Mouse (Mus musculus) kidney, postnatal 4 days (tissue): ENCODE results near the gene Myl12a.
"Not testable (repeated sequence)": the region's sequence is repeated elsewhere in the genome, so short reads cannot be mapped to it uniquely, and the experiment has no call there.

Experiments used
- DNase-seq, 2 experiments: peaks; one replicate each; pipeline ENCODE4 v3.0.0; 2021; ENCODE audit warnings: mixed read lengths in 2 of 2

Myl12a gene

DNA sequence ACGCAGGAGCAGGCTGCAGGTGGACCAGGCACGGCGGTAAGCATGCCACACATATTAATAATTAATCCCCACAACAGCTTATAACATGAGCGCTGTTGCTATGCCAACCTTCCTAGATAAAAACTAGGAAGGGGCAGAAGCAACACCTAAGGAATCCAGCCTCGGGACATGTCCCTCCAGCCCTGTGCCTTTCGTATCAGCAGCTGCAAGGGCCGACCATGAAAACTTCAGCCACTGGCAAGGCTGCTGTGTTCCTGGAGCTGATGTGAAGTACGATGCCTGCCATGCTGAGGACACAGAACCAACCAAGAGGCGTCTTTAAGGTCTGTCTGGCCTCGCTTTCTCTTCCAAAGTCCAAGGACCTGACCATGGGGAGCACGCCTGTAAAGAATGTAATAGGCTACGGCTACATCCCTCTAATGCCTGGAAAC lies 14.3 kb downstream of the Myl12a start:
- DNase-seq: peak in 1 of 2 experiments; percentile 54

DNA sequence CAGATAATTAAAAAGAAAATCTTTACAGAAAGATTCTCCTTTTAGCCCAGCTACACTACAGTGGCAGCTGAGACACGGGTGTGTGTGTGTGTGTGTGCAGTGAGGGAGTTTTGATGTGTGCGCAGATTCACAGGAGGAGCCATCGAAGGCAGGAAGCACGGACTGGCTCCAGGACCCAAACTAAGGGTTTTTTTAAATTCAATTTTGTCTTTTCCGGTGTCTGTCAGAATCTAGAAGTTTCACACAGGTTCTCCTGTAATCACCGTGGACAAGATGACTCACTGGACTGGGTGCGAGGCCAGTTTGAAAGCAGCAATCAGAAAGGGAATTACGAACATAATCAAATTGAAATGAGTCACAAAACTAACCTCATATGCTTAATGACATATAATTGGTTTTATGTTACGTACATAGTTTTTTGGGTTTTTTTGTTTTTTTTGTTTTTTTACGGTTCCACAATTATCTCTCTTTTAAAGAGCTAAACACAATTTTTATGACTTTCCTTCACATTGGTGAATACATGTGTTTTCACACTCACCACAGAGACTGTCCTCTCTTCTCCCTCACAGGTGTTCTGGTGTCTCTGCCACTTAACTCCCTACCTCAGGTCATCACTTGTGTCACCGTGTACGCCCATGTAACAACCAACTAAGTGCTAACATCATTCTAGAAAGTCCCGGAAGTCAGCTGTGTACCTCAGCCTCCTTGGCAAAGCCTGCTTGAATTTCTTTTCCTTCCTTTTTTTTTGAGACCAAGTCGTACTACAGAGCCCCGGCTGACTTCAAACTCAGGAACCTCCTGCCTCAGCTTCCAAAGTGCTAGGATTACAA lies 15.6 kb downstream of the Myl12a start:
- no peak for DNase-seq

DNA sequence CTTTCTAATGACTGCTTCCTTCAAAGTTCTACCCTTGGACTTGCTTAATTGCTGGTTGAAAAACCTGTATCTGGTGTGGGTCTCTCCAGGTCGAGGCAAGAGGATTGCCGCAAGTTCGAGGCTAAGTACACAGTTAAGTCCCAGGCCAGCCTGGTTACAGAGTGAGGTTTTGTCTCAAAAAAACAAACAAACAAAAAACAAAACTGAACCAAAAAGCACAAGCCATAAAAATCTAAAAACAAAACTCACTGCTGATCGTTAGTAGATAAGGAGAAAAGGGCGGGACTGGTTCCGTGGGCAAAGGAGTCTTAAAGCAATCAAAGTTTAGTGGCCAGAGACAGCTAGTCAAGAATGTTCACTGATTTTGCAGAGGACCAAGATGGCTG lies 16.3 kb downstream of the Myl12a start:
- DNase-seq: no peak

DNA sequence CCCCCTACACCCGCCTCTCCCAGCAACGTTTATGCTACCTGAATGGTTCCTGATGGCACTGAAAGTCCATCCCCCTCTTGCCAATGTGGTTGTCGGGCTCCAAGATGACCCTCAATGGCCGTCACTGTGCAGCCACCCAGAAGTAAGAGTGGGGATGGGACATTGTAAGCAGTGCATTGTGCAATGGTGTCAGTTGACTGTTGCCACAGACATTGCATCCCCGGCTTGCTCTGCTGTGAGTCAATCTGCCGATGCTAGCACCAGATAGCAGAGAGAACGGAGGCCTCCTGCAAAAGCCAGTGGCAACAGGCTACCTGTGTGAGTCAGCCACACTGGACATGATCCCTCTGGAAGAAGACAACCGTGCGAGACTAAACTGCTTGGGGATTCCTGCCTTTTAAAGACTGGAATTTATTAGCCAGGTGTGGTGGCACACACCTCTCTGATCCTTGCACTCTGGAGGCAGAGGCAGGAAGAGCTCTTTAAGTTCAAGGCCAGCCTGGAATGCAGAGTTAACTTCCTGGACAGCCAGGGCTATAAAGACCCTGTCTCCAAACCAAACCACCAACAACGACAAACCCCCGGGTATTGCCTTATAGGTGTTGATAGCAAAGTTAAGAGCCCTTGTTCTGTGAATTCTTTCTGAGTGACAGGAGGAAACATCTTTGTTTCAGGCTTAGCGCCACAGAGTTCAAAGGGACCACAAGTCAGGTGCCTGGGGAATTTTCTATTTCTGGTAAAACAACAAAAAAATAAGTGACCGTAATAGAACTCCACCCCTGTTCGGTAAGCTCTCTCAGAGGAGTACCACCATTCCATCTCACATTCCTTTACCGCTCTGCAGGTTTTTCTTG lies 16.9 kb downstream of the Myl12a start:
- no peak for DNase-seq

DNA sequence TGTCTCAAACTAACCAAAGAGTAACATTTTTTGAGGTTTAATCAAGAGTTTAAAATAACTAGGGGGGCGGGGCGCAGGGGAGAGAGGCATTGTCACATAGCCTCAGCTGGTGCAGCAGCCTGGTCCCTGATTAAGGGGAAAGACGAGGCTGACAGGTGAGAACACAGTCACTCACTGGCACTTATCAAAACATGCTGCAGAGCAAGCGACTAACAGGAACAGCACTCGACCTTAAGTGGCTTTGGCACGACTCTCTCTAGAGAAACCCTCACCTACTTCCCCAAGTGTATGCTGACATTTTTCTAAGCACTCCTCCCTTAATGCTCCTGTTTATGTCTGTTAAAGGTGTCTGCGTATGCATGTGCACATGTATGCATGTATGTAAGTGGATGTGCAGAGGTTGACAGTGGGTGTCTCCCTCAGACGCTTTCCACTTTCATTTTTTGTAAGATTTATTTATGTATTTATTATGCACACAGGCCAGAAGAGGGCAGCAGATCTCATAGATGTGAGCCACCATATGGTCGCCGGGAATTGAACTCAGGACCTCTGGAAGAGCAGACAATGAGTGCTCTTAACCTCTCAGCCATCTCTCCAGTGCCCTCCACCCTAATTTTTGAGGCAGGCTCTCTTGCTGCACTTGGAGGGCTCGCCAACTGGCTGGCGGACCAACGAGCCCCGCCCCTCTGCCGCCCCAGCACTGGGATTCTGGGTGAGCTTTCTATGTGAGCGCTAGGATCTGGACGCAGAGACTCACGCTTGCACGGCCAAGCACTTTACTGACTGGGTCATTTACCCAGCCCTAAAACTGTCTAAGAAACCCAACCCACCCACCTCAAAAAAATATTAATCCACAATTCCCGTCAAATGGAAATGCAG lies 23.1 kb downstream of the Myl12a start:
- no peak for DNase-seq

DNA sequence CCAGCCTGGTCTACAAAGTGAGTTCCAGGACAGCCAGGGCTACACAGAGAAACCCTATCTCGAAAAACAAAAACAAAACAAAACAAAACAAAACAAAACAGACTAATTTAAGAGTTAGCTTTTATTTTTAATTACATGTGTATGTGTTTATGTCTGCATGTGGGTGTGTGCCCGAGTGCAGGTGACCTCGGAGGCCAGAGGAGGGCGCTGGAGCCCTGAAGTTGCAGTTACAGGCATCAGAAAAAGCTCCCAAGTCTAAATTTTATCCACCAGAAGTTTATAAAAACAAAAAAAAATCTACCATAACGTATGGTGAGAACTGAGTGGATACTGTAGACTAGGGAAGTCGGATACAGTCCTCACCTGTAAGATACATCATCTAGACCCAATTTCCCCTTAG lies 24.9 kb downstream of the Myl12a start:
- peak in 1 of 2 experiments; percentile 38 for DNase-seq

DNA sequence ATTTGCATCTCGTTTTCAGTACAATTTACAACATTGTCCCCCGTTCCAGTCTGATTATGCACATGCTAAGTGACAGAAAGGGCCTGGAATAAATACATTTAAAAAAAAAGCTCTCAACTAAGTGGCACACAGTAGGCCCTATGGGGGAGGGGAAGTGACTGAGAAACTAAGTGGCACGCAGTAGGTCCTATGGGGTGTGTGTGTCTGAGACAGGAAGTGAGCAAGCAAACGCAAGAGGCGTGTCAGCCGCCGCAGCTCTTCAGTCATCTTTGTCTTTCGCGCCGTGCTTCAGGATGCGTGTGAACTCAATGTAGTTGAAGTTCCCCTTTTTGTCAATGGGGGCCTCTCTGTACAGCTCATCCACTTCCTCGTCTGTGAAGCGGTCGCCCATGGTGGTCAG lies 28.6 kb downstream of the Myl12a start:
- not testable (repeated sequence) for DNase-seq

DNA sequence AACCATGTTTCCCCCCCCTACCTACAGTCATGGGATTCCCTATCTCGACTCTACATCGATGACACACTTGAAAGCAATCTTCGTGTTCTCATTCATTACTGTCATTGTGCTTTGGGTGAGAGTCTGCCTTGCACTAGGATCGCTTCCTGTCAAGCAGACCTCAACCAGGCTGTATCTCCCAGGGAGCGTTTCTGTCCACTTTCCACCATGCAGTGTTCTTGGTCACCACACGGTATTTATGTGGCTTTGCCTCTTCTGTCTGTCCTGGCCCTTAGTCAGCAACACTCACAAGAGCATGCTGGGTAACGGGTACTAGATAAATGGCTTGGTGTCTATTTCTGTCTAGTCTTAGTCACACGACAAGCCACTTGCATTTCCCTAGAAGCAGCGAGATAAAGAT lies 29.3 kb downstream of the Myl12a start:
- no peak for DNase-seq

DNA sequence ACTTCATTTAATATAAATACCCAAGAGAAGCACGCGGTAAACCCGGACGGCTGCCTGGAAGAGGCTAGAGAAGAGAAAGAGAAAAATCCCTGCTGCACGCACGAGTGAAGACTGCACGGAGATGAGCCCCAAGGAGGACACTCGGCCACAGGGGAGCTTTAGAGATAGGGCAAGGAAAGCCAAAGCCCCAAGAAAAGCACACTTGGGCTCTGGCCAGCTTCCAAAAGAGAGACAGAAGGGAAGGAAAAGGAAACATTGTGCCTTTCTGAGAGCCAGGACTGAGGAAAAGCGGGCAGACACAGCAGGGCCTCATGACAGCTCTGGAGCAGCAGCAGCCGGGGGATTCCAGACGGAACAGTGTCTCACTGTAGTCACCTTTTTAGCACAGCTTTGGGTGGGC lies 31.5 kb downstream of the Myl12a start:
- DNase-seq: no peak

DNA sequence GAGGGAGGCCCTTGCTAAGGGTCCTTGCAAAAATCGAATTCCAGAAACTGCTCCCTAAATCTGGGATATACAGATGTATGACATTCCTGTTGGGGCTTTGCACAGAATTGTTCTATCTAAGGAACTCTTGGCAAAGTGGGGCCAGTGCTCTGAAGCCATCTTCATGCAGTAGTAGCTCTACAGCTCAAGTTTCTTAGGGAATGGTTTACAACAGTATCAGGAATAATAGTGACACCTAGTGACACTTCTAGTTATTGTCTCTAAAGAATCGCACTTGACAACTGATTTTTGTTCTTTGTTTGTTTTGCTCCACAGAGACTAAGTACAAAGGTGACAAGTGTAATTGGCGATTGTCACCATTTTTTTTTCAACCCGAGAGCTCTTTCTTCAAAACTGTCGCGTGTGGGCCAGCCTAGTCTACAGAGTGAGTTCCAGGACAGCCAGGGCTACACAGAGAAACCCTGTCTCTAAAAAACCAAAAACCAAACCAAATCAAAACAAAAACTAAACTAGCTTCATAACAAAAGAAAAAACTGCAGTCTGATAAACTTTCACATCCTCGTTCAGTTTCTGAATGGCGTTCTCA lies 34.0 kb downstream of the Myl12a start:
- no peak for DNase-seq

DNA sequence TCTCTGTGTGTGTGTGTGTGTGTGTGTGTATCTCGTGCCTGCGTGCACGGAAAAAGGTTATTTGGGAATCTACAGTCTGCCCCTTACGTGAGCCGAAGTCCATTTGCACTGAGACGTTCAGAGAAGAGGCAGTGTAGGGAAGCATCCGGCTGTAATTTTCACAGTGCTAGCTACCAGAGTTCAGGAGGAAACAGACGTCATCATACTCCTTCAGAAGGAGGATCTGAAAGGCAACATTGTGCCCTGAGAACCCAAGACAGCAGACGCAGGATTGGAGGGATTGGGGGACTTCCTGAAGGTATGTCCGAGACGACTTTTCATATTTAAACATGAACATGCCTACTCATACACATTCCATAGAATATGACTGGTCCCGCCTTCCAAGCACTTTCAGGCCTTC lies 35.0 kb downstream of the Myl12a start:
- DNase-seq: no peak

DNA sequence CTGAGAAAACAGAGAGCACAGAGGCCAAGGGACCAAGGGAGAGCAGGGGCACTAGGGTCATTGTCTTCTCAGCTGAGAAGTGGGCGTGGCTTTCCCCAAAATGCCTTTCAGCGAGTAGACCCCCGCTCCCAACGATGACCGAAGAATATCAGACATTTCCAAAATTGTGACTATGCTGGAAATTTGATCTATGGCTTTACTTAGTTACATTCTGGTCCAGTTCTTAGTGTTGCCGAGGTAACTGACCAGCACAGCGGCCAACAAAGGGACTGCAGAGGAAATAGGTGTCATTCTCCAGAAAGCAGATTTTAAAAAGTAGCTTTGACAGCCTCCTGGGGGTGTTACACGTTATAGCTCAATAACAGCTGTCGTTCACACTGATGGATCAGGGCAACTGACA lies 35.5 kb downstream of the Myl12a start:
- no peak for DNase-seq

DNA sequence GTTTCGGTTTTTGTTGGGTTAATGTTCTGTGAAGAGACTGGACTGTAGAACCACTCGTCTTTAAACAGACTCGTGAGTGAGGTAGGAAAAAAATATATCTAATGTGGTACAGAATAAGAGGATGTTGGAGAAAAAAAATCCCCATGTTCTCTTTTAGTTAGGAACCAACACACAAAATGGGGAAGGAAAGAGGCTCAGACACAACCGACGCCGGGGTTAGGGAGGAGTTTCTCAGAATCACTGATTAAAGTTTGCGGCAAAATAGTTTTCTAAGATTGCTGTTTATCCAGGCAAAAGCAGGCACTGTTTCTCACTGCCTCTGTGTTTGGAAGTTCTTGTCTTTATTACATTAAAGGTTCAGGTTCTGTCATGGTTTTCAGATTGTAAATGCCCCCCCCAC lies 36.6 kb downstream of the Myl12a start:
- no peak for DNase-seq

DNA sequence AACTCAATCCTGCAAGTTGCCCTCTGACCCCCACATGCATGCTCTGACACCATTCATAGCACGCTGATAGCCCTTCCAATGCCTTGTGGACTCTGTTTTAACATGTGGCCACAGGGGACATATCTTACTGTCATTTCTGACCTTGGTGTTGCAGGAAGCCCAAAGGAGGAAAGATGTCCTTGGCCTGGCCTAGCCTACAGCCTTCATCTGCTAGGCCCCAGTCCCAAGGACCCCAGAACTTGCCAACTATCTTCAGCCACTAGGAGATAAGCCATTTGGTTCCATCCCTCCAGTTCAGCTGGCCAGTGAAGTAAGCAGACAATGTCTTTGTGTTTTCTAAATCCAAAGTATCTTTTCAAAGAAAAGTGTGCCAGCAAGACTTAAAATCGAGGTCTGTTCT lies 37.4 kb downstream of the Myl12a start:
- no peak for DNase-seq

DNA sequence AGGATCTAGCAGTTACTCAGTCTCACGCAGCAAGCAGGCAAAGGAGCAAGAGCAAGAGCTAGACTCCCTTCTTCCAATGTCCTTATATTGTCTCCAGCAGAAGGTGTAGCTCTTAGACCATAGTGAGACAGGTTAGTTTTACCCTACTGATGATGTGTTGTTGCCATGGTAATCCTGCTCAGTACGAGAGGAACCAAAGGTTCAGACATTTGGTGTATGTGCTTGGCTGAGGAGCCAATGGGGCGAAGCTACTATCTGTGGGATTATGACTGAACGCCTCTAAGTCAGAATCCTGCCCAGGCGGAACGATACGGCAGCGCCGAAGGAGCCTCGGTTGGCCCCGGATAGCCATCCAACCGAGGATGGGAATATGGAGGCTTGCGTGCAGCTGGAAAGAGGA lies 39.1 kb downstream of the Myl12a start:
- DNase-seq: peak; percentile 82 to 84

DNA sequence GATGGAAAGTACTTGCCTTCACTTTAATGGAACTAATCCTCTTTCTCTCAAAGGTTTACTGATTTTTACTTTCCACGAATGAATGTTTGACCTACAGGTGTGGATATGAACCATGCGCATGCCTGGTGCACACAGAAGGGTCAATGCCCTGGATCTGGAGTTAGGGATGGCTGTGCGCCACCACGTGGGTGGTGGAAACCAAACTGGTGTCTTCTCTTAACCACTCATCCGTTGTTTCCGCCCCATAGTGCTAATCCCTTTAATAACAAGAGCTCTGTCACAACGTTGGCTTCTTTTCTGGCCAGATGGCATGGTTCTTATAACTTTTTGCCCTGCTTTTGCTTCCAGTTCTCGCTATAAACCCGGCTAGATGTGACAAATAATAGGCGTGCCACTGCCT lies 51.4 kb downstream of the Myl12a start:
- no peak for DNase-seq

DNA sequence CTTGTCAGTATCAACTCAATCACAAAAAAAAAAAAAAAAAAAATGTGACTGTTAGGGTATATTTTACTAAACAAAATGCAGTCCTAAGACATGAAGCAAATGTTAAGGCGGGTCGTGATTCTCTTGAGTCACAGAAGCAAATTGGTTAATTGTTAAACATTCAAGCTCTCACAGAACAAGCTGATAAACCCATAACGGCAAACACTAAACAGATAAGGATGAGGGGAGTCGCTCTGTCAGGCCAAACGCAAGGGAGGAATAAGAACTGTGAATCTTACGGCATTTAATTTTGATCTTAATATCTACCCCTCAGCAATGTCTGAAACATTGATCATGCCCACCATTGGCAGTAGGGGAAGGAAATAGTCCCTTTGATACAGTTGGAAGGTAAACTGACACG lies 53.5 kb downstream of the Myl12a start:
- no peak for DNase-seq

DNA sequence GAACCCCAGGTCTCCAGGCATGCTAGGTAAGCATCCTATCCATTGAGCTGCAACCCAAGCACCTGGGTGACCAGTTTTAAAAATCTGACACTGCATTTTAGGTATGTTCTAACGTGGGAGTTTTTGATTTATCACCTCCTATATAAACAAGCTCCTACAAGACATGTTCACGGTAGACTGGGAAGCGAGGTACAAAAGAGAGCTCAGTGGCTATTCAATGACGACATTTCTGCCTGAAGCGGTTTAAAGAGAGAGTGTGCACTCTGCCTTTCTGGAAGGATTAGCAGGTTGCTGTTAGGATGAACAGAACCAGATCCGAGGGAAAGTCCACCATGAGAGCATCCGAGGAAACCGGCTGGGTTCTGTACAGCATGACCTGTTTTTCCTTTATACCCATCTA lies 54.0 kb downstream of the Myl12a start:
- no peak for DNase-seq

DNA sequence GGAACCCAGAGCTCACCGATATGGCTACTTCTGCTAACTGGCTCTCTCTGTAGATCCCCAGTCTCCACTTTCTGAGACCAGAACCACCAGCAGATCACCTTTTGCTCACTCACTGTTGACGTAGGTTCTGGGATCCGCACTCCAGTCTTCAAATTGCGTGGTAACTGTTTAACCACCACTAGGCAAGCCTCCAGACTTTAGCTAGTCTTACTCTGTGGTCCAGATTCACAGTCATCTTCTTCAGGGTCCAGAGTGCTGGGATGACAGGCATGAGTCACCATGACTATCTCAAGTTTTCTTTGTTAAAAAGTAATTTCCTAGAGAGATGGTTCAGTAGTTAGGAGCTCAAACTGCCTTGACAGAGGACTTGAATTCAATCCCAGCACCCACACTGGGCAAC lies 58.9 kb downstream of the Myl12a start:
- DNase-seq: no peak
